Mouse (Mus musculus) frontal cortex, adult 2 months (tissue): ENCODE results near the gene Rprd1b. TPM values are rescaled to one million over a fixed set of nuclear protein-coding genes. Genes with fewer than 3 reads are reported as not detected.

Experiments
- DNase-seq, 2 experiments: peaks; one replicate each; pipeline ENCODE4 v3.0.0; 2022; ENCODE audit warnings: low spot score in 1 of 2; ENCODE audit errors: extremely low spot score in 1 of 2
- polyA plus RNA-seq: library from polyadenylated mRNA; depleted of rRNA; stranded (reverse); fragments of >200 nt; gene quantifications from 2 replicates; pipeline ENCODE4 v1.2.3, GENCODE M21; 2012

Gene Rprd1b
- polyA plus RNA-seq, 1 experiment = 17.9 TPM

DNA sequence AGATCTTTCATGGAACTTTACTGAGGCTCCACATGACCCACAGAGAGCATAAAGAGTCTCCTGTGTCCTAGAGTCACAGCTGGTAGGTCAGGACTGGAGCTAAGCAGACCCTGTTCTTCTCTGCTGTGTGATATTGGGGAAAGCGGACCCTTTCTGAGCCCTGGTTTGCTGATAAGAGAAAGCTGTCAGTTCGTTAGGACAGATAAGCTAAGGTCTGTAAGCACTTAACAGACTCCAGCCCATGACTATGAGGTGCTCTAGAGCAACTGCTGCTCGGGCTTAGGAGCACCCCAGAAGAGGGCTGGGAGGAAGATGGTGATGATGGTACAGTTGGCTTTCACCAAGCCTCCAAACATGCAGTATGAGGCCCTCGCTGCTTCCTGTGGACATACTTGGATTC is 90.8 kb downstream of the Rprd1b start:
- DNase-seq = no peak

DNA sequence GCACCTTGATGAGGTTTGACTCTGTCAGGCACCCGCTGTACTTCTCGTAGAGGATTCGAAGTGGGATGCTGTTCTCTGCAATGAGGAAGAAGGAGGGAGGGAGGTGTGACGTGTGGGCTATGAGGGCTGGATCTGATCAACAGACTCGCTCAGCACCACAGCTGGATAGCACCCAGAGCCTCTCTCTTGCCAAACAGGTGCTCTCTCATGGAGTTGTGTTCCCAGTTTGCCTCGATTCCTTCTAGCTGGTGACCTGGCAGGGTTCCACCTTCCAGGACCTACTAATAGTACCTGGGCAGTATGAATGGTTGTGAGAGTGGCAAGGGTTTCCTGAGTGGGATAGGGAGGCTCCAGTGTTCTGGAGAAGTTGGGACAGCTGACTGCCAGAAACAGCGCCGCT is 91.9 kb downstream of the Rprd1b start:
- no peak for DNase-seq

DNA sequence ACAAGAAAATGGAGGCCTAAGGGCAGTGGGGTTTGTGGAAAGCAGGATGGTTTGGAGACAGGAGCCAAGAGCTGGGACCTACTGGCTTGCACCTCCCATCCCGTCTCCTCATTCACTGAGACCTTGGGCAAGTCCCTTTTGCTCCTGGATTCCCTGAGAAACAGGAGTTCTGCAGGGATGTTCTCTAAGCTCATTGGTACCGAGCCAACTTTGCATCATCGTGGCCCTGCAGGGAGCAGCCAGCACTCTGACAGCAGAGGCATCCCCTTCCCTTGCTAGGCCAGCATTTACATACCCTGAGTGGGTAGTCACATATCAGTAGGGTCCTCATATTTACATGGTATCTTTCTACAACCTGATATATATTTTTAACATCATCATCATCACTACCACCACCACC is 92.6 kb downstream of the Rprd1b start:
- no peak for DNase-seq

DNA sequence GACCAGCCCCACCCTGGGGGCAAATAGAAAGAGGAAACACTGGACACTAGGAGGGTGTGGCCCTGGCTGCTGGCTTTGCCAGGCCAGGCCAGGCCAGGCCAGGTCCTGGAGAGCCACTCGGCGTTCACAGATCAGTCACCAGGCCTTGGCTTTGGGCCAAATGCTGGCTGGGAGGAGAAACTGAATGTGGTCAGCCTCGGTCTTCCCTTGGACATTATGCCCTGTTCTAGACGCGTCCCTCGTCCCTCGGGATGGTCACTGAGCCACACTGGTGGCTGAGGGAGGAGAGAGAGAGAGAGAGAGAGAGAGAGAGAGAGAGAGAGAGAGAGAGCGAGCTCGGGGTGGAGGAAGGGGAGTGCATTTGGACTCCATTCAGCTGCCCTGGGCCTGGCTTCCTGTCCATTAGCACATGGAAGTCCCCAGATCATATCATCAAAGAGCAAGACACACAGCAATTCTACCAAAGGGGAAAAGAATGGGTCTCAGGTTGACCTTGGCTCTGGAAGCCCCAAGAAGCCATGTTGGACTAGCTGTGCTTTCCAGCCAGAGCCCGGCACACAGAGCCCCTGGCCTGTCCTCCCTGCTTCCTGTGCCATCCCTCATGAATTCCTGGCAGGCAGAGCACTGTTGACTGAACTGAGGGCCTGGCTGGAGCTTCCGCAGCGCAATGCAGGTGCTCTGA is 93.5 kb downstream of the Rprd1b start:
- DNase-seq = no peak

DNA sequence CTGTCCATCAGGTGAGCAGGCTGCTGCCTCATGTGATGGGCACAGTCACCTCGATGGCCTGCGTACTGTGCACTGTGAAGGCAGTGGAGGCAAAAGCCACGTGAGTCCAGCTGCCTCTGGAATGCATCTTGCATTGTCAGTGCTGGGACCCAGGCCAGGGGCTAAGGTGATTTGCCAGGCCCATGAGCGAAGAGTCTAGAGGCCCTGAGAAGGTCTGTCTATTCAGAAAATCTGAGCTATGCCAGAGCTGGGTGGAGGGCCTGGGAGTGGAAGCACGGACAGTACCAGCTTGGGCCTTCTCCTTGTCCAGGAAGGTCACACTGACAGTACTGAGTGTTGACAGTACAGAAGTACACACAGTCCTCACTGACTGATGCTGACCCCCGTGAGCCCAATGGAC is 94.5 kb downstream of the Rprd1b start:
- DNase-seq = no peak

DNA sequence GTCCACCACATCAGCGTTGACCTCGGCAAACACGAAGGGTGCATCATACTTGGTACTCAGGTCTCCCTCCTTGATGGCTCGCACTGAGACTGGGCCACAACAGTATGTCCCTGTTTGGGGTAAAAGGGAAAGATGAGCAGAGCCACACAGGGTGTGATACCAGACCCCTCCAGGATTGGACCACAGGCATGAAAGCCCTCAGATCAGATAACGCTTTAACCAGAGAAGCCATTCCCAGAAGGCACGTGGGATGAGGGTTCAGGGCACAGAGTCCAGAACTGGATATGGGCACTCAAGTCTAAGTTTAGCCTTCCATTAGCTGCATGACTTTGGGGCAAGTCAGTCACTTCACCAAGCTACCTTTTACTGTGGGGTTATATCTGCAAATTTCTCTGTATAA is 98.9 kb downstream of the Rprd1b start:
- DNase-seq = no peak

DNA sequence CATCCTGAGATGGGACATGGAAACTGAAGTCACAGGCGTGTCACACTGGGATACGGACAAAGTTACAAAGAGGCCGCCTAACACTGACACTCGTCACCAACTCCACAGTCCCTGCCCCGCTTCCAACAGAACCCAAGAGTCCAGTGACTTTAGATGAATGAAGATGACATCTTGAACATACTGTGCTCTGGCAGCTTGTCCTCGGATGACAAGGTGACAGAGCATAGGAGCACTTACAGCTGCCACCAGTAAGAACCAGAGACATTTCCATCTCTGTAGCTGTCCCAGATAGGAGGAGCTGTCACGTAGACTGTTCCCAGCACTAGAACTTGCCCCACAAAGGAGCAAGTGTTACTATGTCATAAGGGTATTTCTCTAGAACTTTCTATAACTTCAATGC is 99.6 kb downstream of the Rprd1b start:
- DNase-seq = no peak

DNA sequence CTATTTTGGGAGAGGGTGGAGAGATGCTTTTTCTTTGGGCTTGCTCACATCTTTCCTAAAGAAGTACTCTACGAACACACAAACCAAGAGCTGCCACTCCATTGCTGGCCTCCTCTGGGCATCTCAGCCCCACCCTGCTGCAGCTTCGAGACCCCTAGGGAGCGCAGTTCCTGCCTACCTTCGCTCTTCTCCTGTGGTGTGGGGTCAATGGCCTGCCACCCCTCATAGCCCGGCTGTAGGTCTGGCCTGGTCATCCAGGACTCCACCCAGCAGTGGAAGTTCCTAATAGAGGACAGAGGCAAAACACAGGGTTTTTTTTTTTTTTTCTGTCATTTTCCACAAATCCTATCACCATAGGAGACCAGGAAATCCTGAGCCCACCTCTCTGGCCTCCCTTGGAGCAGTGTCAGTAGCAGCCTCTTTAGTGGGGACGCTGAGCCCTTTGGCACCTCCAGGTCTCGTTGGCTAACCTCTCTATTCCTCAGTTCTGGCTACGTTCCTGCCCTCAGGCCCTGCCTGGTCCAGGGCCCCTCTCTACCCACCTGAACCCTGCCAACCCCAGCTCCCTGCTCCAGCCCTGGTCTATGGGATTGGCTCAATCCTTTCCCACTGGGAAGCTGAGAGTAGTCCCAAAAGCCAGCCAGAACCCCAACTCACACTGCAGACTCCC is 100.3 kb downstream of the Rprd1b start:
- no peak for DNase-seq

DNA sequence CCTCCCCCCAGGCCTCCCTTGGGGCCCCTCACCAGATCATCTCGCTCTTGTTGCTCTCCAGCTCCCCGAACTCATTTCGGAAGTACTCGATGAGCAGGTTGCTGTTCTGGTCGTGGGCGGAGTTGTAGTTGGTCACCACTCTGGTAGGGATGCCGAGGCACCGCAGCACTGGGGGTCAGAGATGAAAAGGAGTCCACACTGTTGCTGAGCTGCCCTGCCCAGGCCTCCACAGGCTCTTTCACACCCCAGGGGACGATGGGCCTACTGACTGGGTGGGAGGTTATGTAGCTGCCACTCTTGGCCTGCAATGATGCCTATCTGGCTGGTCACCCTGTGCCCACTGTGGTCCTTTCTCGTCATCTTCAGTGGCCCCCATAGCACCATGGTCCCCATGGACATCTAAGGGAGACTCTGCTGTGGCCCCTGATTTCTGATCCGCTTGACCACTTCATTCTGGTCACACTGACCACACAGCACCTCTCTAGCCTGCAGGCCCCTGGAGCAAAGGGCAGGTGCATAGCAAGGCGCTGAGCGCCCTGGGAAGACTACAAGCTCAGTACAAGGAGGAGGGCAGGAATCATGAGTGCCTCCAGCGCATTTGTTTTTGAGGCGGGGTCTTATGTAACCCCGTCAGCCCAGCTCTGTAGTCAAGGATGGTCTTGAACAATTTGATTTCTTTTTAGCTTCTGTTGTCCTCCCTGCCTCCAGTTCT is 101.2 kb downstream of the Rprd1b start:
- no peak for DNase-seq

DNA sequence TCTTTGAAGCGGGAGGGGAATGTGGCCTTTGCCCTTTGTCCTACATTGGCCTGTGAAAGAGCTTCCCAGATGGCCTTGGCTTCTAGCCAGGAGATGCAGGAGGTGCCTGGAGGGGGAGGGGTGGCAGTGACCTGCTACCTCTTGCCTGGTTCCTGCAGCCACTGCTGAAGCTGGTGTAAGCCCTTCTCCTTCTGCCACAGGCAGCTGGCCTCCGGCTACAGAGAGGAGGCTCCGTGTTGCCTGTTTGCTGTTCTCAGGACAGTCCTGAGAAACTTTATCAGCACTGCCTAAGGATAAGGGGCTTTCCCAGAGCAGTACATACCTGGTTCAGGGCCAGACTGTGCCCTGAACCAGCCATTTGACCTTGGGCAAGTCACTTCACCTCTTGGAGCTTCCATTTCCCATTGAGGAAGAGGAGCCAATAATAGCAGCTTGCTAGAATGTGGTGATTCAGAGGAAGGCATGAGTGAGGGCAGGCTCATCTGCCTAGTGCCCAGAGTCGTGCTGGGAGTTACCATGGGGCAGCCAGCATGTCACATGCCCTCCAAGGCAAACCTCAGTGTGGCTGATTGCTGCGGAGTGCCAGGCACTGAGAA is 102.2 kb downstream of the Rprd1b start:
- no peak for DNase-seq

DNA sequence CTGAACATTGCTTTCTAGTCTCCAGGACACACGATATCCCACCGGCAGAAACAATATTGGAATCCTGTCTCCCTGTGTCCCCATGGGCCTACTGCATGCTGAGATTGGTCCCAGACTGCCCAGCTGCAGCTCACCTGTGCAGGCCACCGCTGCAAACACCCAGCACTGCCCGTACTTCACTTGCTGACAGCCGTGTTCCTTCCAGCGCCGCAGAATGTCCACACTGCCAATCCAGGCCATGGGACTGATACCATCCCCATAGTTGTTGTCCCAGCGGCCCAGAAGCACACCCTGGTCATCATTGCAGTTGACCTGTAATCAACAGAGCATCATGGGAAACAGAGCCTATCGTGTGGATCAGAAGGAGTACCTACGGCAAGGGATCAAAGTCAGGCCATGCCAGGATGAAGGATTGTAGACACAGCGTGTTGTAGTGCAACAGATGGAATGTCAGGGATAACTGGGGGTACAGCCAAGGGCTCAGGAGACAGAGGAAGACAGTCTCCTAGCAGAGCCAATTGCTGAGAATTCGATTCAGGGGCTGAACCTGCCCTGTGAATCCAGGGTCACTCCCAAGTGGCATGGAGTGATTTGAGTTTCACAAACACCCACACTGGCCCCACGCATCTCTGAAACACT is 103.0 kb downstream of the Rprd1b start:
- DNase-seq = no peak

DNA sequence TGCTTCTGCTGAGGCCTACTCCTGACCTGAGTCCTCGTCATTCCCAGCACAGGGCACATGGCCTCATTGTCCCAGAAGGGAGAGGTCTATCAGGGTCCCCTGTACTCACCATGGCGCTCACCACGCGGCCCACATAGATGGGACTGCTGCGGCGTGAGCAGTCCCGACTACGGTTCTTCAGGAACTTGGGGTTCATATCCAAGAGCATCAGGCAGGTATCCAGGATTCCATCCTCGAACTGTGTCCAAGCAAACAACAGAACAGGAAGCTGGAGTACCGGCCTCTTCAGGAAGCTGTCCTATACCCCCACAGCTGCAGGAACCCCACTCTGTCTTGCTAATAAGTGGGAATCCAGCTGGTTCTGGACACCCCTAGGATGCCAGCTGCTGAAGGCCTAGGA is 104.0 kb downstream of the Rprd1b start:
- no peak for DNase-seq

DNA sequence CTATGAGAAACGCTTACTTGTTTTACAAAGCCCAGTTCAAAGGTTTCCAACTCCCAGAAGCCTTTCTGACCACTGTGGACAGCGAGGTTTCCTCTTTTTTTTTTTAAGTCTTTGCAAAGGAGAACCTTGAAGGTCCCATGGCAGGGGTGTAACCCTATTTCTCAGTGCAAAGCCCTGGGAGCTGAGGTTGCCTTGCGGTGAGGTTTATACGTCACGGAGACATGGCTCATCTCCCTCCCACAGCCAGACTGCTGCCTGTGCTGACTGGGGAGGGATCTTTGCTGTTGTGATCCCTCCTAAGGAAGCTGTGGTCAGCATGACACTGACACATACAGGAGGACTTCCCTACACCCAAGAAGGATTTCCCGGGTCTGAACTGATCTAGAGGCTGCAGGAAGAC is 104.8 kb downstream of the Rprd1b start:
- DNase-seq = no peak

DNA sequence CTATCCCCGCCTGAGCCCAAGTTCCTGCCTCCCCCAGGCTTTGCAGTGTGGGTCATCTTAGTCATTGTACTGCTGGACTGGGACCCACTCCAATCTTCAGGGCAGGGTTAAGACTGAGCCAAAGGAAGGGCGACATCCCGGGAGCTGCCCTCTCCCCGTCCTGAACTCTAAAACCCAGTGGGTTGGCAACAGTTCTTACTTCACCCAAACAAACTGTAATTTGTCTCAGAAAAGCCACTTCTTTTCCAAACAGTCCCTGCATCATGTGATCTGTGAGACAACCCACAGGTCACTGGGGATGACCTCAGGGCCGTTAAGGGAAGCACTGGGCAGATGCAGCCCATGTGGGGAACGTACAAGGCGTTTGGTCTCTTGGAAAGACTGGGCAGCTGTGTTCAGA is 107.9 kb downstream of the Rprd1b start:
- DNase-seq = no peak

DNA sequence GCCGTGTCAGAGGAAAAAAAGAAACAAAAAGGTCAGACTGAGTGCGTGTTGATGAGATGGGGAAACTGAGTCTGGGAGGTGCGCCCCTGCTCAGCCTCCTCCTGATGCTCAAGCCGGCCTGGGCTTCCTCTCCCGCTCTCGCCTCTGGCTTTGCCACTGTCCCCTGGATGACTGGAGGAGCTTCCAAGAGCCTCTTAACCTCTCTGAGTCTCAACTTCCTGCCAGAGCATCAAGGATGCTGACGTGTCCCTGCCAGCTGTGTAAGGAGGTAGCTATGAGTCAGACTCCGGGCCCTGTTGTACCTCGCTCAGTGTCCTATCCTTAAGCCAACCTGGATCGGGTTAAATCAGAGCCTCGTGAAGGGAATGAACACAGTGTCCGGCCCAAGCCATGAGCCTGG is 109.5 kb downstream of the Rprd1b start:
- DNase-seq = no peak

DNA sequence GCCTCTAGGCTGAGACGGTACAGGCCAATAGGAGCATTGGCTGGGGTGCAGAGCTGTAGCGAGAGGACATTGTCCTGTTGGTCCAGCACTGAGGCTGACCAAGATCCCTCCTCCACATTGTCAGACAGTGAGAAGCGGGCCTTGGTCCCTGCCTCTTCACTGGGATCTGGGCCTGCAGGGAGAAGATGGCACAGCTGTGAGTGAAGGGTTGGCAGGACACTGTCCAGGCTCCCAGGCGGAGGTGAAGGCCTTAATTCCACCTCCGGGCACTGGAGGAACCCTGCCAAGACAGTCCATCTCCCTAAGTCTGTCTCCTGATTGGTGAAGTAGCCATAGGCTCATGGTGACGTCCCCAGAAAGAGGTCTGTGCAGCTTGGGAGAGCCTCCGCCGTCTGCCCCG is 110.5 kb downstream of the Rprd1b start:
- no peak for DNase-seq

DNA sequence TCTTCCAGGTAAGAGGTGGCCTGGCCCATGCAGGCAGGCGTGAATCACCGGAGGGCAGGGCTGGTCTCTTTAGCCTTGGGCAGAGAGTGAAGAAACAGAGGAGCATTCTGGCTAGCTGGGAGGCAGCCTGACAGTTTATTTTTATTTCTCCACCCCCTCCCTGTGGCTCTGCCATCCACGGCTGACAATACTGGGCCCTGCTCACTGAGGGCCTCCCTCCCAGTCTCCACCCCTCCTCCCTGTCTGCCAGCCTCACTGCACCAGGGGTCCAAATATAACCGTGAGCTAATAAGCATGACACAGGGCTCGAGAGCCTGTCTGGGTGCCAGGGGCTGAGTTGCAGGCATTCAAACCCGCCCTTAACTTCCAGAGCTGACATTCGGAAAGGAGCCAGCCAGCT is 111.3 kb downstream of the Rprd1b start:
- peak; percentile 29 to 56 for DNase-seq

DNA sequence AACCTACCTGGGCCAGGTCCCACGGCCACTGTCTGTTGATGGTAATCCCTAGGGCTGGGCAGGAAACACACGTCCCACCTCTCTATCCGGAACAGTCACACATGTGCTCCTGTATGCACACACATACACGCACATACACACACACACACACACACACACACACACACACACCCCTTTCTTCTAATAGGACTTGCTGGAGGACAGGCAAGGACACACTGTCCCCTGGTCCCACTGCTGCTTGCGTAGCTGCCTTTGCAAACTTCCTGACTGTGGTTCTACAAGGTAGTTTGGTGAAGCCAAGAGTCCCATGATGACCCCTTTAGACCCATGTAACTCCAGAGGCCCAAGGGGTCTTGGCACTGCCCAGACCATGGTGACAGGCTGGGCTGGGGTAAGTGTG is 112.4 kb downstream of the Rprd1b start:
- DNase-seq = no peak

DNA sequence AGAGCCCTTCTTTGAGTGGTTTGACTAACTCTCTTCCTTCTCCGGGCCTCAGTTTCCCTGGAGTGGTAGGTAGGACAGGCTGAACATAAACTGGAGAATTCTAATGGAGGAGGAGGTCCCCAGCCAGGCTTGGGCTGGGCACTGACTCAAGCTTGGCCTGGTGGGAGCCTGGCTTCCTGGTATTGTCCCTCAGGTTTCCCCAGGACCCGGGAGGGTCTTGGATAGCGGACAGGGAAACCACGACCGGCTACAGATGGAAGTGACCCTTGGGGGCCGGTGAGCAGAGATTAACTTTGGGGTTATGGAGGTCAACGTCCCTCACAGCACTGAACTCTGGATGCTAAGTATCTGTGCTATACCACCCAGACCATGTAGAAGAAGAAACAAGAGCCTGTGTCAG is 113.0 kb downstream of the Rprd1b start:
- no peak for DNase-seq

DNA sequence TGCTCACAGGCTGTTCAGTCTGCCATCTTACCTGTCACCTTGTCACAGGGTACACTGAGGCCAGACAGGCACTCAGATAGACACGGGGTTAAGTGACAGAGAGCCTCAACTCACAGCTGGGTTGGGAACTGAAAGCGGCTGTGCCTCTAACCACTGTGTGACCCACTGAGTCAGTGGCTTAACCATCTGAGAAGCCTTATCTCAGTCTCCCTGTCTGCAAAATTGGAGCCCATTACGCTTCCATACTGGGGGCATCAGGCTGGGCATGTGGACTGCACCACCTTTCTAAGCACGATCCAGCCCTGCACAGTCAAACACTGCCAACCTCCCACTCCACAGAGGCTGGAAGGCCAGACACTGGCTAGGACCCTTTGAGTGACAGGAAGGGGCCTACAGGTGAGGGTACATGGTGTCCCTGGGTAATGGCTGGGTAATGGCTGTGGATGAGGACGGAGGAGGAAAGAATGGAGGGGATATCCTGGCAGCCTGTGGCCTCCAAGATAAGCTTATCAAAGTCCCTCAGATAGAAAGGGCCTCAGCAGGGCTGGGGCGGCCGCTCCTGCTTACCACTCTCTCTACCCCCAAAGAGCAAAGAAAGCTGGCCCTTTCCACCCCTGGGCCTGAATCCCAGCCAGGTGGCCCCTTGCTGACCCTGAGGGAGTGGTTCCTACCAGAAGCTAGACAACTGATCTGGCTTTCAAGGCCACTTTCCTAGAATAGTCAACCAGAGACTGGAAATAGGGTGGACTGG is 113.6 kb downstream of the Rprd1b start:
- no peak for DNase-seq
